Mouse (Mus musculus) urinary bladder, postnatal 10 days (tissue): ENCODE data around the gene Gnat2.
A peak's percentile ranks its signal among the peaks of the same experiment; 100 is the strongest.

Experiments used
- DNase-seq: peaks from one replicate; pipeline ENCODE4 v3.0.0; 2022; ENCODE audit warnings: low spot score

Gnat2 gene

GRCm38 (mm10) chr3:108092536-108093115, at the start of gene Gnat2:
Gene Gnat2, plus strand, starts transcription at chr3:108092789.
- no peak for DNase-seq

- DNase-seq: peak; percentile 49
These were observed 48.0 kb upstream of the Gnat2 start, which contains the start of gene Gstm4 for GRCm38 (mm10) chr3:108044394-108045140. Gene Gstm4, minus strand, starts transcription at chr3:108044894.

- DNase-seq: no peak
These were observed 45.5 kb upstream of the Gnat2 start for GRCm38 (mm10) chr3:108046944-108047655.

- no peak for DNase-seq
These were observed 44.3 kb upstream of the Gnat2 start for GRCm38 (mm10) chr3:108048306-108048705.

GRCm38 (mm10) chr3:108050493-108050892, 42.1 kb upstream of the Gnat2 start:
- DNase-seq: no peak

GRCm38 (mm10) chr3:108061420-108061819, 31.2 kb upstream of the Gnat2 start:
- DNase-seq: no peak

- DNase-seq: no peak
These were observed 29.9 kb upstream of the Gnat2 start for GRCm38 (mm10) chr3:108062648-108063047.

- no peak for DNase-seq
These were observed 27.9 kb upstream of the Gnat2 start for GRCm38 (mm10) chr3:108064672-108065071.

- DNase-seq: no peak
These were observed 27.0 kb upstream of the Gnat2 start for GRCm38 (mm10) chr3:108065551-108065950.

- no peak for DNase-seq
These were observed 25.1 kb upstream of the Gnat2 start for GRCm38 (mm10) chr3:108067370-108067934.

- no peak for DNase-seq
These were observed 23.8 kb upstream of the Gnat2 start for GRCm38 (mm10) chr3:108068826-108069225.

GRCm38 (mm10) chr3:108069231-108069870, 23.2 kb upstream of the Gnat2 start:
- no peak for DNase-seq

- no peak for DNase-seq
These were observed 22.0 kb upstream of the Gnat2 start for GRCm38 (mm10) chr3:108070295-108071293.

- DNase-seq: no peak
These were observed 19.5 kb upstream of the Gnat2 start for GRCm38 (mm10) chr3:108072983-108073569.

- DNase-seq: no peak
These were observed 15.8 kb upstream of the Gnat2 start for GRCm38 (mm10) chr3:108076836-108077235.

- DNase-seq: no peak
These were observed 10.9 kb upstream of the Gnat2 start for GRCm38 (mm10) chr3:108081681-108082080.

- no peak for DNase-seq
These were observed 10.2 kb upstream of the Gnat2 start for GRCm38 (mm10) chr3:108082251-108082875.

GRCm38 (mm10) chr3:108083161-108083560, 9.4 kb upstream of the Gnat2 start:
- DNase-seq: no peak

- DNase-seq: no peak
These were observed 8.6 kb upstream of the Gnat2 start for GRCm38 (mm10) chr3:108083904-108084407.

- DNase-seq: no peak
These were observed 7.8 kb upstream of the Gnat2 start for GRCm38 (mm10) chr3:108084767-108085270.
